Mouse (Mus musculus) liver, postnatal 0 days (tissue): ENCODE data around the gene Gtsf1l.

Experiments used
- CTCF ChIP-seq: sonication (generic); IDR thresholded peaks from 2 replicates; pipeline ENCODE4 v1.5.1; 2016; ENCODE audit warnings: antibody characterized with exemption, low read depth
- EP300 ChIP-seq: IDR thresholded peaks from 2 replicates; pipeline ENCODE4 v1.6.1; 2016; ENCODE audit warnings: antibody characterized with exemption, low read depth, mild to moderate bottlenecking

- TF ChIP-seq CTCF, result no peak
- no peak for TF ChIP-seq EP300
Measured at GRCm38 (mm10) chr2:163111413-163112201, 24.0 kb upstream of the Gtsf1l start.
